Mouse (Mus musculus) heart, postnatal 0 days (tissue): ENCODE measurements at regions not wholly inside any gene's neighbourhood (a gene's known extent, or its start where the extent isn't known, plus 50 kb on each side); places are given as distances from the start of the nearest gene placed in this dataset.

Source experiments
- ATAC-seq: fragments of 200-750 bp; cut with Nextera tagmentation; 2 replicates; pipeline ENCODE4 v1.8.0; 2017; ENCODE audit warnings: low read depth, moderate number of reproducible peaks, moderate library complexity; ENCODE audit not compliant: insufficient read depth
- DNase-seq: peaks from one replicate; pipeline ENCODE4 v3.0.0-alpha.2; 2016; ENCODE audit warnings: low spot score
- H3K27ac ChIP-seq: fragments of 300-500 bp; sonication (generic); 2 replicates; pipeline ENCODE4 v1.5.1; 2014; ENCODE audit warnings: low read depth, mild to moderate bottlenecking
- H3K27me3 ChIP-seq: fragments of 300-500 bp; sonication (generic); 2 replicates; pipeline ENCODE4 v1.6.1; 2014; ENCODE audit warnings: low read length, mixed read lengths; ENCODE audit not compliant: control insufficient read depth, insufficient read depth
- H3K36me3 ChIP-seq: fragments of 300-500 bp; sonication (generic); replicated peaks from 2 replicates; pipeline ENCODE4 v1.6.1; 2014; ENCODE audit warnings: low read length, mixed read lengths; ENCODE audit not compliant: control insufficient read depth, insufficient read depth
- H3K4me1 ChIP-seq: fragments of 300-500 bp; sonication (generic); 2 replicates; pipeline ENCODE4 v1.6.1; 2014; ENCODE audit warnings: antibody characterized with exemption; ENCODE audit not compliant: control insufficient read depth, insufficient read depth
- H3K4me2 ChIP-seq: fragments of 300-500 bp; sonication (generic); 2 replicates; pipeline ENCODE4 v1.6.1; 2014; ENCODE audit warnings: low read depth, mild to moderate bottlenecking, low read length, moderate library complexity
- H3K4me3 ChIP-seq: fragments of 300-500 bp; sonication (generic); 2 replicates; pipeline ENCODE4 v1.5.1; 2014; ENCODE audit warnings: low read depth, low read length
- H3K9ac ChIP-seq: fragments of 300-500 bp; sonication (generic); replicated peaks from 2 replicates; pipeline ENCODE4 v1.6.1; 2014; ENCODE audit warnings: low read depth, low read length, mixed read lengths
- H3K9me3 ChIP-seq: fragments of 300-500 bp; sonication (generic); replicated peaks from 2 replicates; pipeline ENCODE4 v1.6.1; 2016; ENCODE audit warnings: low read length; ENCODE audit not compliant: control insufficient read depth
- CTCF ChIP-seq: IDR thresholded peaks from 2 replicates; pipeline ENCODE4 v1.5.1; 2016; ENCODE audit warnings: antibody characterized with exemption, control low read depth, low read depth
- EP300 ChIP-seq: IDR thresholded peaks from 2 replicates; pipeline ENCODE4 v1.6.1; 2016; ENCODE audit warnings: antibody characterized with exemption, low read depth
- WGBS: fragments of 180-500 bp; shearing (Covaris S2); extraction: QIAGEN DNeasy Blood & Tissue Kit; methylation state at CpG from one replicate; pipeline ENCODE4 v1.1.7; 2014; 5-methylcytosine and 5-hydroxymethylcytosine counted together

DNA sequence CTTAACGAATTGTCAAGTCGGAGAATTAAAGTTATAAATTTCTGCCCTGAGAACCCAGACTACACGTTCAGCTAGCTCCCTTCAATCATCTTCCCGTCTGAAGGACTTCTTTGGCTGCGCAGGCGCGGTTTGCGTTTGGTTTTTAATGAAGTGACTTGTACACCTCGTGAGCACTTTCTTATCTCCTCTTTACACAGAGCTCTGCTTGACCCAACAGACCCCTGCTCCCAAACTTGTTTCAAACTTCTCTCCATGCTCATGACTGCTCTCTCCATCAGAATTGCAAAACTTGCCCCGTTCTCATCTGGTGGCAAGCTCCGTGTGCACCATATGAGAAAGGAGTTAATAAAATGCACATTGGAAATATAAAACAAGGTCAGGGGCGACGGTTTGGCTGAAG, 257.2 kb upstream of the Nt5e start:
- no peak for ATAC-seq
- no peak for DNase-seq
- no peak for TF ChIP-seq EP300
- no peak for TF ChIP-seq CTCF
- Histone ChIP-seq H3K4me3 (no peak overlapping the region), H3K9me3 (no peaks in the 10 kb centered on the region), H3K9ac (no peak overlapping the region), H3K27ac (no peak overlapping the region), H3K4me2 (no peak overlapping the region), H3K27me3 (peaks cover 14% of the 10 kb centered on the region; the same call in 1 of the 2 replicates), H3K36me3 (no peaks in the 10 kb centered on the region), H3K4me1 (no peaks in the 10 kb centered on the region)
- WGBS, result 79% methylated on average over 13 of the region's 13 CpGs

- WGBS, result 14% methylated on average over 6 of the region's 6 CpGs
- TF ChIP-seq EP300 (no peak), CTCF (peak; percentile 57)
- Histone ChIP-seq H3K27ac (no peak overlapping the region), H3K9ac (no peak overlapping the region), H3K4me3 (no peak overlapping the region), H3K4me2 (no peak overlapping the region), H3K4me1 (no peaks in the 10 kb centered on the region), H3K9me3 (no peaks in the 10 kb centered on the region), H3K27me3 (peaks cover 14% of the 10 kb centered on the region; the same call in 1 of the 2 replicates), H3K36me3 (no peaks in the 10 kb centered on the region)
- ATAC-seq (no peak), DNase-seq (peak; percentile 26)
Observed at GRCm38 (mm10) chr9:88073165-88073564, 253.8 kb upstream of the Nt5e start.

GRCm38 (mm10) chr9:88073579-88073978, 253.4 kb upstream of the Nt5e start:
- TF ChIP-seq EP300 (no peak), CTCF (no peak)
- 79% methylated on average over 7 of the region's 7 CpGs for WGBS
- no peaks in the 10 kb centered on the region for H3K9me3 ChIP-seq
- ATAC-seq, result no peak
- no peak for DNase-seq
- H3K4me3 ChIP-seq, result no peak overlapping the region
- no peak overlapping the region for H3K27ac ChIP-seq
- H3K27me3 ChIP-seq, result peaks cover 14% of the 10 kb centered on the region; the same call in 1 of the 2 replicates
- no peak overlapping the region for H3K4me2 ChIP-seq
- no peaks in the 10 kb centered on the region for H3K36me3 ChIP-seq
- H3K4me1 ChIP-seq, result no peaks in the 10 kb centered on the region
- H3K9ac ChIP-seq, result no peak overlapping the region

- no peak overlapping the region for H3K9ac ChIP-seq
- H3K36me3 ChIP-seq, result no peaks in the 10 kb centered on the region
- H3K4me2 ChIP-seq, result no peak overlapping the region
- H3K27ac ChIP-seq, result no peak overlapping the region
- TF ChIP-seq CTCF, result no peak
- TF ChIP-seq EP300, result no peak
- H3K4me3 ChIP-seq, result no peak overlapping the region
- 37% methylated on average over 5 of the region's 5 CpGs for WGBS
- no peak; the same call in 1 of the 2 replicates for ATAC-seq
- H3K9me3 ChIP-seq, result no peaks in the 10 kb centered on the region; the same call in 1 of the 2 replicates
- no peaks in the 10 kb centered on the region; the same call in 1 of the 2 replicates for H3K27me3 ChIP-seq
- no peak for DNase-seq
- no peaks in the 10 kb centered on the region for H3K4me1 ChIP-seq
Observed at GRCm38 (mm10) chr9:88082931-88083479, 244.0 kb upstream of the Nt5e start.

DNA sequence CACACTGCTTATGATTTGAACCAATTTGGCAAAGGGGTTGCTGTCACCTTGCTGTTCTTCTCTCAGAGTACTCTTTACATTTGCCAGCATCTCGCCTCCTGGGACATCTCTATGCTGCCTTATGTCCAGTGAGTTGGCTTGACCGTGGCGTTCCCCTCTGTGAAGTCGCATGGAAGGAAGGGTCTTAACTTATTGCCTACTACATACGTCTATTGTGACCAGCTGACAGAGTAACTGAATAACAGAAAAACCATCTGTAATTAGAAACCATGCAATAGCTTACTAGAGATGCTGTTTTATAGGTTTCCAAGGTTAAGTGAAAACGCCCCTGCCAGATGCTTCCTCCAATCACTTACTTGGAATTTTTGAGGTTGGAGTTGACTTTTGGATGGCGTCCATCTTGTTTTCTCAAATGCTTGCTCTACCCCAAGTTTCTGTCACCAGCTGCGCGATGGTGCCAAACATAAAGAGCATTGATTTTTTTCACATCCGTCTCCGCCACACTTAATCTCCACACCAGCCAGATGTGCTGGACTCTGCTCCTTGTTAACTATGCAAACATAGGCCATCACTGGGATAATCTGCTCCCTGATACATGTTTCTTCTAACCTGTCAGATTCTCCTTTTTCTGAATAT, 241.7 kb upstream of the Nt5e start:
- Histone ChIP-seq H3K36me3 (no peaks in the 10 kb centered on the region), H3K9ac (no peak overlapping the region), H3K4me1 (no peaks in the 10 kb centered on the region), H3K27ac (no peak overlapping the region), H3K4me3 (no peak overlapping the region), H3K4me2 (no peak overlapping the region), H3K27me3 (no peaks in the 10 kb centered on the region; the same call in 1 of the 2 replicates), H3K9me3 (no peaks in the 10 kb centered on the region; the same call in 1 of the 2 replicates)
- TF ChIP-seq EP300 (no peak), CTCF (no peak)
- ATAC-seq, result peak; percentile 30
- WGBS, result 78% methylated on average over 11 of the region's 11 CpGs
- DNase-seq, result peak; percentile 27

DNA sequence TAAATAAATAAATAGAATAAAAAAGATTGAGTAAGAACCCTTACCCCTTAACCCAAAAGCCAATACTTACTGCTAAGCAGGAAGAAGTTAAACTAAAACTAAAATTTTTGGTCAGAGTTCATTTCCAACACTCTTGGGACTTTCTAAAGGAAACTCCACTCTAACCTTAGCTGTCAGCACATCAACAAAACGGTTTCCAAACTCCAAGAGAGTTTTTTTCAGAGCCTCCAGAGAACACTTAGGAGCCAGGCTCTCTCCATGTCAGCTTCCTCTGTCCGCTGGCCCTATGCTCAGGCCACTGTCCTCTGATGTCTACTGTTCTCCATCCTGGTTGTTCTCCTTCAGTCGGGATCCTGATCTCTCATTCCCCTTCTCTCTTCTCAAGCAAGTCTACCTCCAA, 241.1 kb upstream of the Nt5e start:
- Histone ChIP-seq H3K36me3 (no peaks in the 10 kb centered on the region), H3K27me3 (no peaks in the 10 kb centered on the region; the same call in 1 of the 2 replicates), H3K4me3 (no peak overlapping the region), H3K9ac (no peak overlapping the region), H3K27ac (no peak overlapping the region), H3K9me3 (no peaks in the 10 kb centered on the region; the same call in 1 of the 2 replicates), H3K4me1 (no peaks in the 10 kb centered on the region), H3K4me2 (no peak overlapping the region)
- peak; percentile 56 for DNase-seq
- TF ChIP-seq CTCF (no peak), EP300 (no peak)
- WGBS, result 44% methylated on average over 3 of the region's 3 CpGs
- ATAC-seq, result 0 out of 2 replicates have a peak, but pooled peaks have one; percentile 17
